Mouse (Mus musculus) intestine, embryonic 15.5 days (tissue): ENCODE results near the gene Cxcr5. TPM values are rescaled to one million over a fixed set of nuclear protein-coding genes. Genes with fewer than 3 reads are reported as not detected.

Source experiments
- ATAC-seq: fragments of 200-750 bp; cut with Nextera tagmentation; 2 replicates; pipeline ENCODE4 v1.8.0; 2017; ENCODE audit warnings: moderate TSS enrichment, moderate library complexity
- H3K27ac ChIP-seq: fragments of 300-500 bp; sonication (generic); 2 replicates; pipeline ENCODE4 v1.5.1; 2015; ENCODE audit warnings: mild to moderate bottlenecking, inconsistent platforms
- H3K27me3 ChIP-seq: fragments of 300-500 bp; sonication (generic); replicated peaks from 2 replicates; pipeline ENCODE4 v1.6.1; 2015; ENCODE audit warnings: inconsistent platforms
- H3K36me3 ChIP-seq: fragments of 300-500 bp; sonication (generic); 2 replicates; pipeline ENCODE4 v1.6.1; 2015; ENCODE audit warnings: inconsistent platforms
- H3K4me1 ChIP-seq: fragments of 300-500 bp; sonication (generic); replicated peaks from 2 replicates; pipeline ENCODE4 v1.6.1; 2015; ENCODE audit warnings: inconsistent platforms
- H3K4me2 ChIP-seq: fragments of 300-500 bp; sonication (generic); replicated peaks from 2 replicates; pipeline ENCODE4 v1.6.1; 2015; ENCODE audit warnings: mild to moderate bottlenecking, inconsistent platforms
- H3K4me3 ChIP-seq: fragments of 300-500 bp; sonication (generic); replicated peaks from 2 replicates; pipeline ENCODE4 v1.5.1; 2015; ENCODE audit warnings: inconsistent platforms
- H3K9ac ChIP-seq: fragments of 300-500 bp; sonication (generic); 2 replicates; pipeline ENCODE4 v1.6.1; 2015; ENCODE audit warnings: inconsistent platforms
- H3K9me3 ChIP-seq: fragments of 300-500 bp; sonication (generic); 2 replicates; pipeline ENCODE4 v1.6.1; 2016; ENCODE audit warnings: inconsistent platforms
- WGBS: fragments of 180-500 bp; shearing (Covaris S2); methylation state at CpG from one replicate; pipeline ENCODE4 v1.1.7; 2015; 5-methylcytosine and 5-hydroxymethylcytosine counted together
- polyA plus RNA-seq: library from polyadenylated mRNA; unstranded; fragments of >200 nt; fragmentation: Nextera tagmentation; extraction: Ambion mirVana; gene quantifications from 2 replicates; pipeline ENCODE4 v1.2.1, GENCODE M21; 2015

Cxcr5 gene
- polyA plus RNA-seq, 1 experiment from 2014 or later, result 1.3 TPM

GRCm38 (mm10) chr9:44524235-44524826 lies 37.3 kb downstream of the Cxcr5 start:
- WGBS, result 72% methylated on average over 5 of the region's 5 CpGs
- Histone ChIP-seq H3K4me3 (no peak overlapping the region), H3K9me3 (no peaks in the 10 kb centered on the region), H3K9ac (no peak overlapping the region), H3K27ac (no peak overlapping the region), H3K36me3 (no peaks in the 10 kb centered on the region), H3K27me3 (no peaks in the 10 kb centered on the region), H3K4me2 (no peak overlapping the region), H3K4me1 (no peaks in the 10 kb centered on the region)
- no peak for ATAC-seq

GRCm38 (mm10) chr9:44523686-44524085 lies 38.0 kb downstream of the Cxcr5 start:
- WGBS, result 50% methylated on average over 5 of the region's 5 CpGs
- no peak overlapping the region for H3K4me2 ChIP-seq
- H3K4me3 ChIP-seq, result no peak overlapping the region

GRCm38 (mm10) chr9:44521927-44522326 lies 39.8 kb downstream of the Cxcr5 start:
- H3K36me3 ChIP-seq, result no peaks in the 10 kb centered on the region
- H3K9me3 ChIP-seq, result no peaks in the 10 kb centered on the region
- no peak overlapping the region for H3K9ac ChIP-seq
- H3K4me2 ChIP-seq, result no peak overlapping the region
- H3K27ac ChIP-seq, result no peak overlapping the region
- no peaks in the 10 kb centered on the region for H3K27me3 ChIP-seq
- peaks cover 5% of the 10 kb centered on the region; the same call in 1 of the 2 replicates for H3K4me1 ChIP-seq
- H3K4me3 ChIP-seq, result no peak overlapping the region
- ATAC-seq, result no peak
- 73% methylated on average over 10 of the region's 10 CpGs for WGBS

More at GRCm38 (mm10) chr9:44523686-44524085, 38.0 kb downstream of the Cxcr5 start:
- no peaks in the 10 kb centered on the region for H3K36me3 ChIP-seq
- H3K4me1 ChIP-seq, result no peaks in the 10 kb centered on the region
- no peak overlapping the region for H3K27ac ChIP-seq
- H3K27me3 ChIP-seq, result no peaks in the 10 kb centered on the region
- H3K9me3 ChIP-seq, result no peaks in the 10 kb centered on the region
- no peak overlapping the region for H3K9ac ChIP-seq
- ATAC-seq, result no peak

GRCm38 (mm10) chr9:44518068-44518467 lies 43.6 kb downstream of the Cxcr5 start:
- Histone ChIP-seq H3K4me2 (no peak overlapping the region), H3K9me3 (no peaks in the 10 kb centered on the region), H3K9ac (no peak overlapping the region), H3K36me3 (no peaks in the 10 kb centered on the region), H3K4me1 (peaks cover 8% of the 10 kb centered on the region), H3K27ac (no peak overlapping the region), H3K4me3 (no peak overlapping the region), H3K27me3 (no peaks in the 10 kb centered on the region)
- ATAC-seq, result no peak
- 59% methylated on average over 7 of the region's 7 CpGs for WGBS

- Histone ChIP-seq H3K27me3 (no peaks in the 10 kb centered on the region), H3K4me3 (no peak overlapping the region), H3K27ac (no peak overlapping the region), H3K4me1 (peaks cover 8% of the 10 kb centered on the region), H3K9me3 (no peaks in the 10 kb centered on the region), H3K9ac (no peak overlapping the region), H3K36me3 (no peaks in the 10 kb centered on the region), H3K4me2 (no peak overlapping the region)
- ATAC-seq, result no peak
- WGBS, result 64% methylated on average over 4 of the region's 4 CpGs
Observed at GRCm38 (mm10) chr9:44517368-44517767, 44.3 kb downstream of the Cxcr5 start.

GRCm38 (mm10) chr9:44515891-44516290 lies 45.8 kb downstream of the Cxcr5 start:
- Histone ChIP-seq H3K36me3 (no peaks in the 10 kb centered on the region), H3K4me1 (peaks cover 12% of the 10 kb centered on the region), H3K9ac (no peak overlapping the region), H3K27ac (0 out of 2 replicates have a peak overlapping the region, but pooled peaks have one; percentile 18), H3K4me3 (no peak overlapping the region), H3K4me2 (peak overlapping the region; percentile 48; the same call in 1 of the 2 replicates), H3K27me3 (no peaks in the 10 kb centered on the region), H3K9me3 (no peaks in the 10 kb centered on the region)
- no peak for ATAC-seq
- WGBS, result 86% methylated on average over 5 of the region's 5 CpGs

- no peaks in the 10 kb centered on the region for H3K9me3 ChIP-seq
- 34% methylated on average over 12 of the region's 12 CpGs for WGBS
- peak; percentile 91 for ATAC-seq
- H3K36me3 ChIP-seq, result no peaks in the 10 kb centered on the region
- H3K4me2 ChIP-seq, result peak overlapping the region; percentile 48
- peak overlapping the region; percentile 18; the same call in 1 of the 2 replicates for H3K27ac ChIP-seq
- peaks cover 17% of the 10 kb centered on the region for H3K4me1 ChIP-seq
- 0 out of 2 replicates have a peak overlapping the region, but pooled peaks have one; percentile 11 for H3K4me3 ChIP-seq
- H3K27me3 ChIP-seq, result no peaks in the 10 kb centered on the region
- H3K9ac ChIP-seq, result no peak overlapping the region
Observed at GRCm38 (mm10) chr9:44515131-44515751, 46.4 kb downstream of the Cxcr5 start.

GRCm38 (mm10) chr9:44514147-44514546 lies 47.5 kb downstream of the Cxcr5 start:
- H3K4me1 ChIP-seq, result peaks cover 27% of the 10 kb centered on the region
- 90% methylated on average over 5 of the region's 5 CpGs for WGBS
- H3K4me2 ChIP-seq, result no peak overlapping the region
- H3K27me3 ChIP-seq, result no peaks in the 10 kb centered on the region
- ATAC-seq, result no peak
- H3K27ac ChIP-seq, result no peak overlapping the region
- H3K9me3 ChIP-seq, result no peaks in the 10 kb centered on the region
- H3K9ac ChIP-seq, result no peak overlapping the region
- H3K4me3 ChIP-seq, result no peak overlapping the region
- H3K36me3 ChIP-seq, result no peaks in the 10 kb centered on the region

- Histone ChIP-seq H3K27ac (no peak overlapping the region), H3K4me2 (no peak overlapping the region), H3K36me3 (0 out of 2 replicates have a peak, but pooled peaks cover 3% of the 10 kb centered on the region), H3K9me3 (no peaks in the 10 kb centered on the region), H3K27me3 (no peaks in the 10 kb centered on the region), H3K4me1 (peaks cover 31% of the 10 kb centered on the region), H3K9ac (no peak overlapping the region), H3K4me3 (no peak overlapping the region)
- no peak for ATAC-seq
- 80% methylated on average over 20 of the region's 20 CpGs for WGBS
Observed at GRCm38 (mm10) chr9:44513610-44514009, 48.1 kb downstream of the Cxcr5 start.

- Histone ChIP-seq H3K27me3 (no peaks in the 10 kb centered on the region), H3K36me3 (peaks cover 5% of the 10 kb centered on the region; the same call in 1 of the 2 replicates), H3K9me3 (no peaks in the 10 kb centered on the region), H3K9ac (no peak overlapping the region), H3K4me2 (no peak overlapping the region), H3K4me1 (peaks cover 30% of the 10 kb centered on the region), H3K4me3 (no peak overlapping the region), H3K27ac (no peak overlapping the region)
- ATAC-seq, result no peak
- WGBS, result 85% methylated on average over 11 of the region's 11 CpGs
Observed at GRCm38 (mm10) chr9:44513121-44513520, 48.6 kb downstream of the Cxcr5 start.

- no peak overlapping the region for H3K4me2 ChIP-seq
- no peak overlapping the region for H3K4me3 ChIP-seq
- peaks cover 26% of the 10 kb centered on the region for H3K4me1 ChIP-seq
- no peaks in the 10 kb centered on the region for H3K9me3 ChIP-seq
- peaks cover 8% of the 10 kb centered on the region; the same call in 1 of the 2 replicates for H3K36me3 ChIP-seq
- no peak for ATAC-seq
- no peak overlapping the region for H3K27ac ChIP-seq
- WGBS, result 79% methylated on average over 3 of the region's 3 CpGs
- no peak overlapping the region for H3K9ac ChIP-seq
- H3K27me3 ChIP-seq, result no peaks in the 10 kb centered on the region
Observed at GRCm38 (mm10) chr9:44512717-44513003, 49.0 kb downstream of the Cxcr5 start.

- Histone ChIP-seq H3K9ac (no peak overlapping the region), H3K27ac (no peak overlapping the region), H3K4me1 (peaks cover 26% of the 10 kb centered on the region), H3K27me3 (no peaks in the 10 kb centered on the region), H3K9me3 (no peaks in the 10 kb centered on the region), H3K36me3 (peaks cover 13% of the 10 kb centered on the region; the same call in 1 of the 2 replicates), H3K4me2 (no peak overlapping the region), H3K4me3 (no peak overlapping the region)
- WGBS, result 72% methylated on average over 9 of the region's 9 CpGs
- no peak for ATAC-seq
Observed at GRCm38 (mm10) chr9:44511935-44512716, 49.6 kb downstream of the Cxcr5 start.
